Mouse (Mus musculus) small intestine, adult 2 months (tissue): ENCODE measurements around the gene Tnfaip3.

Source experiments
- CTCF ChIP-seq: fragments of 200-500 bp; IDR thresholded peaks from 2 replicates; pipeline ENCODE4 v1.5.1; 2012; ENCODE audit warnings: low read depth, mild to moderate bottlenecking, control low read depth, inconsistent platforms, low read length, moderate library complexity, mixed read lengths; ENCODE audit not compliant: insufficient replicate concordance, insufficient read length; ENCODE audit errors: extremely low read depth
- POLR2A ChIP-seq: fragments of 200-500 bp; IDR thresholded peaks from 2 replicates; pipeline ENCODE4 v1.6.1; 2012; ENCODE audit warnings: low read depth, mild to moderate bottlenecking, control low read depth, inconsistent platforms, low read length, moderate library complexity

- no peak for TF ChIP-seq CTCF
- no peak for TF ChIP-seq POLR2A
These were observed 11.3 kb upstream of the Tnfaip3 start for GRCm38 (mm10) chr10:19026710-19027109.
